Mouse (Mus musculus) lung, postnatal 25 days (tissue): Measurements from ENCODE around the gene Pla2g12b.
"Not testable (repeated sequence)": the region's sequence is repeated elsewhere in the genome, so short reads cannot be mapped to it uniquely, and the experiment has no call there.

Experiments
- DNase-seq: peaks from one replicate; pipeline ENCODE4 v3.0.0; 2022; ENCODE audit warnings: low spot score

The Pla2g12b gene

DNA sequence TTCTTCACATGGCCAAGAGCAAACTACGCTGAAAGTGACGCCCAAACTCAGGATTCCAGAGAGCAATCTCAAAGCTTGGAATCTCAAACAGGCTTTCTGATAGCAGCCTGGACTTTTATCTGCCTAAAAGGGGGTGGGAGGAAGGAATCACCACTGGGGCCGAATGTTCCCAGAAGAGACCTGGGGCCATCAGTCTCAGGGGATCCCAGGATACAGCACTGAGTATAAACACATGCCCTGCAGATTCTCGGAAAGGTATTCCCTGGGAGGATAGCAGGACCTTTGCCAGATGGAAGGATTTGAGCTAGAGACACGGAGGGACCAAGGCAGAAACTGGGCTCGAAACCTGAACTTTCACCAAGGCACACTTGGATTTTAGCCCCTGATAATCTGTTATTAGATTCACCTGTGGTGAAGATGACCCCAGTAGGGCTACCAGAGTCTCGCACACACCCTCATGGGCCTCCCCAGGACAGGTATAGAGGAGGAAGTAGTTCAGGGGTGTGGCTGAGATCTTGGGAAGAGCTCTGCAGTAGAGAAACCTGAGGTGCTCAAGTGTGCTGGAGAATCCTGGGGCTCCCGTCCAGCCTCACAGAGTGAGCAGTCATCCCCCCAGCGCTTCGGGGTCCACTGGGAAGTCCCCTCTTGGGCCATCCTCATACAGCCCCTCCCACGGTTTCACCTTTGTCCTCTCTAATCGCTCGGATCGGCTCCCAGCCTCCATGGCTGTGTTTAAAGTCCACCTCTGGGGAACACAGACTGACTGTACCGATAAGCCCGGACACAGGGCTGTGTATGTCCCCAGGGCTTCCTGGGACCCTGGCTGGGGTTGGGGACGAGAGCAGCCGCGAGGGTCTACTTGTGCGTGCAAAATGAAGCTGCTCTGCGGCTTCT is at the start of gene Pla2g12b:
Gene Pla2g12b (plus strand): TSS at position 762 of the 894 bp plus-strand sequence.
- no peak for DNase-seq

DNA sequence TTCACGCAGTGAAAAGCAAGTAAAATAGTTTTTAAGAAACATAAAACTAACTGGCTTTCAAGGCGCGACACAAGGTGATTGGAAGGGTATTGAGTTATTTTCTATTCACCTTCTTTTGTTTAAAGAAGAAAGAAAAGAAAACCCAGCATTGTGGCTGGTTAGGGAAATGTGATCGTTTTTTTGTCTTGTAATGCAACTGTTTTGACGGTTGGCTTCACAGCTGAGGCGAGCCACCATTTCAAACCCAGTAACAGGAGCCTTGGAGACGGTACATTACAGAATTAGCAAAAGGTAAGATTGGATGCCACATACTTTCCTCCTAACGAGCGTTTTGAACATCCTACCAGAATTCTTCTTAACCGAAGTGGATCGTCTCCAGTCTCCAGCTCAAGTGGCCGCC is 49.3 kb upstream of the Pla2g12b start:
- DNase-seq = no peak

DNA sequence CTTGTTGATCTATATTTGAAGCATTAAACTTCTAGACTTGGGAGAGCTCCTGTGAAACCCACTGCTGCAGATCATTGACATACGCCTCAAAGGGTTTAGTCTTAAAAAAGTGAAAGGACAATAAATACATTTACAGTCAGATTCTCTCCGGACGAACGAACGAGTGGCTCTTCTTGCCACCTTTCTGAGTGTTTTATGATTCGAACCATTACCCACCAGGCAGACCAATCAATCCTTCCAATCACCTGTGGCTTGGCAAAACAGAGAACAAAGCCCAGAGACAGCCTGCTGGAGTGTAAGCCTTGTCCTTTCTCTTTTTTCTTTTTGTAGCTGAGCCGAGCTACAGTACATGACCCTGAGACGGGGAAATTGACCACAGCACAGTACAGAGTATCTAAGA is 48.4 kb upstream of the Pla2g12b start:
- no peak for DNase-seq

DNA sequence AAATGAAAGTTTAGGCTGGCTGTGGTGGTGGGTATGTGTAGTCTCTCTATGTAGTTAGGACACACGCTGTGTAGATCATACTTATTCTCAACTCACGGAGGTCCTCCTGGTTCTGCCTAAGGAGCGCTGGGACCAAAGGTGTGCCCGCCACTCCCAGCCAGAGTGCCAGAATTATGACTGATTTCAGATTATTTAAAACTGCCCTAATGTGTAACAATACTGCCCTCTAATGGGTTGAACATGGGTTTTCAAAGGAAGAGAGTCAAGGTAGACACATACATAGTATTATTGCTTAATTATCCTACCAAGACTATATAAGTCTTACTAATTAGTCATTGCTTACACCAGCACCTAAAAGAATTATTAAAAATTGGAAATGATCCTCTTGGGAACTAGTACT is 44.7 kb upstream of the Pla2g12b start:
- no peak for DNase-seq

DNA sequence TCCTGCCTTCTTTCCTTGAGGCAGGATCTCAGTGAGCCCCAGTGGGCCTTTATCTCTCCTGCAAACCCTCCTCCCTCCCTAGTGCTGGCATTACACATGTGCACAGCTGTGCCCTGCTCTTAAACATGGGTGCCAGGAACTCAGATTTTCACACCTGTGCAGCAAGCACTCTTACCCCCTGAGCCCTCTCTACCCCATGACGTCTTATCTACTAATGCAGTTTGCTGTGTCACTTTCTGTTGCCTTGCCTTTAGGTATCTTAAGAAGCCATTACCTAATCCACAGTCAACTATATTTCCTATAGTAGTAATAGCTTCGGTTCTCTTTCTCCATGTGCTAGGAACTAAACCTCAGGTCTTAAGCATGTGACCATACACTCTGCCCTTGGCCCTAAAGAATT is 40.3 kb upstream of the Pla2g12b start:
- DNase-seq = no peak

DNA sequence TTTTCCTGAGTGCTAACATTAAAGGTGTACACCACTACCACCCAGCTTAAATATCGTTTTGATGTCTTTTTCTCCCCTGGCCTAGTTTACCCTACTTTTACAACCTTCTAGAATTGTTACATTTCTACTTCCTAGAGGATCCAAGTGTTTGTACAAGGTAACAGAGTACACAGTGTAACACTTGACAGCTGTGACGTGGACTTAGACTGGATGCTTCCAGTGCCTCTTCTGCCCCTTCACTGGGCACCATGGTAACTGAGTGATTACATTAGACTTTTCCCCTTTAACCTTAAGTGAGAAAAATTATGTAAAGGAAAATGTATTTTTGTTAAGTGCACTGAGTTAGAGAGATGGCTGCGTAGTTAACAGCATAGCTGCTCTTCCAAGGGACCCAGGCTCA is 38.9 kb upstream of the Pla2g12b start:
- DNase-seq = peak; percentile 83

DNA sequence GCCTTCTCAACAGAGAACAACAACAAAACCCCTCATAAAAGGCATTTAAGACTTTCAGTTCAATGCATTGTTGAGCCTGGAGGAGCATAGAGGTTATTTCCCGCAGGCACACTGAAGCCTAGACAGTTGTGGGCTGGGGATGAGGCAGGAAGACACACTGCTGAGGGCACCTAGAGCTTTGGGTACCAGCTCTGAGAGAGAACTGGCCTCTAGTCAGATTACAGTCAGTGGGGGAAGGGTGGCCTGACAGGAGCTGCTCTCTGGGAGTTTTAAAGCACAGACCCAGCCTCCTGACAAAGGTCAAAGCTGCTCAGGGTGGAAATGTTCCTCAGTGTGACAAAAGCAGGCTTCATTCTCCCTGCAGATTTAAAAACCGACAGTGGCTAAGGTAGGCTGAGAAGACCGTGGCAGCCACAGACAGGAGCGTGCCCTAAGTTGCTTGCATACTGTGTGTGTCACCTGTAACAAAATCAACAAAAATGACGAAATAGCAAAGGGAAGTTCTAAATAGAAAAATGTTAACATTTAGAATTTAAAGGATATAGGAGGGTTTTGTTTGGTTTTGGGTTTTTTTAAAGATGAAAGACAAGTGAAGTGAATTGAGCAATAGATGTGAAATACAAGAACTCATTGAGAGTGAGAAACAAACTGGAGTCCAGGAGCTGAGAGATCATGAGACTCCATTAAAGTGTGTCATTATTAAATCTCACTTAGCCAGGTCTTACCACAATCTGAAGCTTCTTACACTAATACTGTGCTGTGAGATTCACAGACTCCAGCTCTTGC is 37.5 kb upstream of the Pla2g12b start:
- DNase-seq = peak; percentile 39

DNA sequence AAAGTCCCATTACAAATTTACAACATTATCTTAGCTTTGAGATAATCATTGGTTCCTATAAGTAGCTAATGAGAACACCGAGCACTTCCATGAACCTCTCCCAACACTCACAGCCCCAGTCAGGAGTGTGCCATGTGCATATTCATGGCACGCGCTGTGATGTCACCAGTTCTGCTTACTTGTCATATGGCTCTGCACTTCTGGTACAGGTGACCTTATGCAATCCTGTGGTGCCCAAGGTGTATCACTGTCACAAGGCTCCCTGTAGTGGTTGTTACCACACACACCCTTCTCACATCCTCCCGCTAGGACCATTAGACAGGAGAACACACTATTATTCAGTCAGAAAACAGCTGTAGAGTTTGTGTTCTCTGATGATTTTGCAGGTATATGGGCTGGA is 36.7 kb upstream of the Pla2g12b start:
- peak; percentile 12 for DNase-seq

DNA sequence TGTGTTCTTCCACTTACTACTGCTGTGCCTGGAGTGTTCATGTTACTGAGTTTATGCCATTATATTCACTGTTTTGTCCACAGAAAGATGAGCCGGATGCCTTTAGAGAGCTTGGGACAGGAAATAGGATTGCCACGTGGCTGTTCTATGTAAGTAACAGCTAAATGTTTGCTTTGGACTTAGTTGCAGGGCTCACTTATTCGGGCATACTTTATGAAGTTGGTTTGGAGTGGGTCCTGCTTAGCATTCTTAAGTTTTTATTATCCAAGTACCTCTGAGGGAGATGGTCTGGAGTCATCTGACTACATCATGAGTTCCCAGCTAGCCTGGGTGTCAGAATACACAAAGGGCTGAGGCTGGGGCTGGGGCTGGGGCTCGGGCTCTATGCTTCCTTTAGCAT is 36.3 kb upstream of the Pla2g12b start:
- peak; percentile 56 for DNase-seq

DNA sequence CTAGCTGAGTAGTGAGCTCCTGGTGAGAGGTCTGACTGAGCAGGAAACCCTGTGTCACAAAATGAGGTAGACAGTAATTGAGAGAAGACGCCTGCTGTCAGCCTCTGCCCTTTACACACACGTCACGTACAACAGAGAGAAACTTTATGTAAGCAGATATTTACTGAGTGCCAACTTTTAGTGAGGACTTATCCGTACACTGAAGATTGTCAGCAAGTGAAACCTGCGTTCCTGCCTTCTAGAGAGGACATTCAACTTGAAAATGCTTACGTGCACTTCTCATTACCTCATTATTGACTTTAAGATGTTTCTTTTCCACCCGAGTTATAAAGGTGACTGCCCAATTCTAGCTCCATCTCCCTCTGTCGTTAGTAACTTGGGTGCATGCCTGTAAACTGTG is 34.7 kb upstream of the Pla2g12b start:
- peak; percentile 47 for DNase-seq

DNA sequence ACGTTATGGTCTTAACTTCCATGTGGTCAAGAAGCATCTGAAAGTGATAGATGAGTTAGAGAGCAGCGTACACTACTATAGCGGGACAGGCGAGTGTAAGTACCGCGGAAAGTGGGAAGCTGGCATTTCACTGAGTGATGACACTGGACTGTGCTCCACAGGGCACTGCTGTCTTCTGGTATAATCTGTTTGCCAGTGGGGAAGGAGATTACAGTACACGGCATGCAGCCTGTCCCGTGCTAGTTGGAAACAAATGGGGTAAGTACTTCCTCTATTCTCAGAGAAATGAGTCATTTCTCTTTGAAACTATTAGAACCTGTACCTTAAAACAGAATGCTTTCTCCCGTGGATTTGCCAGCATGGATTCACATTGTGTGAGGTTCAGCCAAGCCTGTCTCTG is 34.0 kb upstream of the Pla2g12b start:
- DNase-seq = no peak

DNA sequence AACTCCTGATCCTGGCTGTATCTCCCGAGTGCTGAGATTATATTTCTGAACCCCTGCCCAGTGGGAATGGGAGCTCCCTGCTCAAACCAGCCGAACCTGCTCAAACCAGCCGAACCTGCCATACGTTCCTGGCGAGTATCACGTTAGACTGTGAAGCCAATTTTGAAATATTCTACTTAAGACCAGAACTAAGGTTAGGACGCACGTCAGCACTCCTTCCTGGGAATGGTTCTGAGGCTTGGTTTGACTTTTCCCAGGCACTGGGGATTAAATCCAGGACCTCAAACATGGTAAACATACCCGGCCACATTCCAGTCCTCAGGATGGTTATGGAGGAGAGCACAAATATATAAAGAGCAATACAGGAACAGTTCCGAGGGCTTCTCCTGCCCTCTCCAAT is 25.6 kb upstream of the Pla2g12b start:
- peak; percentile 41 for DNase-seq

DNA sequence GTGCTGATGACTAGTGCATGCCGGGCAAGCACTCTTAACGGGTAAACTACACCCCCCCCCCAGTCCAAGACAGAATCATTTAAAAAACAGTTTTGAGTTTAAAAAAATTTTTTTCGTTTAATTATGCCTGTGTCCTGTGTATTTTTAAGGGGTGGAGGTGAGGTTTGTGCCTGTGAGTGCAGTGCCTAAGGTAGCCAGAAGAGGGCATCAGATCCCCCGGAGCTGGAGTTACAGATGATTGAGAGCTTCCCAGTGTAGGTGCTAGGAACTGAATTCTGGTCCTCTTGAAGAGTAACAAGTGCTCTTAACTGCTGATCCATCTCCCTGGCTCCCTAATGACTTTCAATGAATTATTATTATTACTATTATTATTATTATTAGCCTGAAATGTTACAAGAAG is 24.7 kb upstream of the Pla2g12b start:
- no peak for DNase-seq

DNA sequence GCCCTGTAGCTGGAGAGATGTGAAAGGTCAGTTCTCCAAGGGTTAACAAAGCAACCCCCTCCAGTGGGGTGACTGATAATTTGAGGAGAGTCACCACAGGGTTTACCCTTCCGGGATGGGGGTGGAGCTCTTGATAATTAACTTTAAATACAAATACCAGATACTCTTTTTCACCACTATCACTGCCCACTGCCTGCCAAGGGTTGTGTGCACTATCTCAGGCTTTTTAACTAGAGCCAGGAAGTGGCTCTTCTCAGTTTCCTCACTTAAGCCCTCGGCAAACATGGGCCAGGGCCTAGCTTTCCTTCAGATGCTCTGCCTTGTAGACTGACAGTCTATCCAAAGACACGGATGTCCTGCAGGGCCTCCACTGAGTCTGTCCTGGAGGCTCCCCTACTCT is 23.5 kb upstream of the Pla2g12b start:
- no peak for DNase-seq

DNA sequence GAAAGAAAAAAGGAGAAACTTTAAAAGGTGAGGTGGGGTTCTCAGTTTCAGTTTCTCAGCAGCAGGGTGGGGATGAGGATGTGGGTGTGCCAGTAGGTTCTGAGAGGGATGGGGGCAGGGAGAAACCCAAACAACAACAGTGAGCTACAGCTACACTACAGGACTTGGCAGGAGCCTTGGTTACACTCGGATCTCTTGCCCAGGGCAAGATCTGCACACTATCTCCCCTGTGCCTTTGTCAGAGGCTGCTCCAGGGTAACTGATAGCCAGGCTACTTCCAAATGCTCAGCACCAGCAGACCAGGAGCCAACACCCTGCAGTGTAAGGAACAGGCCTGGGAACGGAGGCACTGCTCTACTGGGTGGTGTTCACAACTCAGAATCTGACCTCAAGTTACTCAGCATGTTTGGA is 23.0 kb upstream of the Pla2g12b start:
- no peak for DNase-seq

DNA sequence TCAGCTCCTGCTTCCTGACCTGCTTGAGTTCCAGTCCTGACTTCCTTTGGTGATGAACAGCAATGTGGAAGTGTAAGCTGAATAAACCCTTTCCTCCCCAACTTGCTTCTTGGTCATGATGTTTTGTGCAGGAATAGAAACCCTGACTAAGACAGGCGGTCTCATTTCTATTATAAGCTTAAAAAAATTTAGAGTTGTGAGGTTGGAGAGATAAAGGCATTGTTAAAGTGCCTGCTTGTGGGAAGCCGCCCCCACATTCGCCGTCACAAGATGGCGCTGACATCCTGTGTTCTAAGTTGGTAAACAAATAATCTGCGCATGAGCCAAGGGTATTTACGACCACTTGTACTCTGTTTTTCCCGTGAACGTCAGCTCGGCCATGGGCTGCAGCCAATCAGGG is 21.9 kb upstream of the Pla2g12b start:
- not testable (repeated sequence) for DNase-seq

DNA sequence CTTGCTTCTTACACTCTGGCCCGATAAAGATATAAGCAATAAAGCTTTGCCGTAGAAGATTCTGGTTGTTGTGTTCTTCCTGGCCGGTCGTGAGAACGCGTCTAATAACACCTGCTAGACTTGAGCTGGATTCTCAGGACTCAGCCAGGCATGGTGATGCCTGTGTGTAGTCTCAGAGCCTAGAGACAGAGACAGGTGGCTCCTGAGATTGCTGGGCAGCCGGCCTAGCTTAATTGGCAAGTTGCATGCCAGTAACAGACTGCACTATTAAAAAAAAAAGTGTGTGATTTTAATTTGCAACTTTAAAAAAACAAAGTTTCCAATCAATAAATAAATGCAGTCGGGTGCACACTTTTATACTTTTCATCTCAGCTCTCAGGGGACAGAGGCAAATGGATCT is 16.5 kb upstream of the Pla2g12b start:
- no peak for DNase-seq

DNA sequence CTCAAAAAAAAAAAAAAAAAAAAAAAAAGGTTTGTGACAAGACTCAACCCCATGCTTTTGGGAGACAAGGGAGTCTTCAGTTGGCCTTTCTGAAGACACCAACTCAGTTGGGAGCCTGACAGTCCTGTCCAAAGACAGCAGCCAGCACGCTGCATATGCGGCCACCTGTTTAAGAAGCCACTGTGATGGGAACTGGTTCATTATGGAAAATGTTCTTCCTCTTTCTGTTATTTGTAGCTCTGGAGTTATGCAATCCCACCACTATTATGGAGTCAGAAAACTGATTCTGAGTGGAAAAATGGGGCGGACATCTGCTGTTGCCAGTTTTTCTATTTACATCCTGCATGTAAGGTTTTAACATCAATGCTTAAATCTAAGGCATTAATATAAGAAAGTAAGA is 13.8 kb upstream of the Pla2g12b start:
- DNase-seq = no peak

DNA sequence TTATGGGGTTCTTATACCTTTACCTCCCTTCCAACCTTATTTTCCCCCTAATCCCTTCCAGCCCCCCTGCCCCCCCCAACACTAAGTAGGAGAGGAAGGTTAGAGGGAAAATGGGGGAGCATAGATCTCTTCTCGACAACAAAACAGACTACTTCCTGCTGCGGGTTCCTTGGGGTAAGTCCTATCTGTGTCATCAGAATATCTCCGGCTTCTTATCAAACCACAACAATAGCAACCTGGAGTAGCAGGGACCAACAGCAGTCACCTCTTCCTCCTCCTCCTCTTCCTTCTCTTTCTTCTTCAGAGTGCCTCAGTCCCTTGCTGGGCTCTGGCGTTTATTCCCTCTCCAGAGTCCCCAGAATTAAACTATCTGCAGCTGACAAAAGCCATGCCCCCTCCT is 11.6 kb upstream of the Pla2g12b start:
- no peak for DNase-seq

DNA sequence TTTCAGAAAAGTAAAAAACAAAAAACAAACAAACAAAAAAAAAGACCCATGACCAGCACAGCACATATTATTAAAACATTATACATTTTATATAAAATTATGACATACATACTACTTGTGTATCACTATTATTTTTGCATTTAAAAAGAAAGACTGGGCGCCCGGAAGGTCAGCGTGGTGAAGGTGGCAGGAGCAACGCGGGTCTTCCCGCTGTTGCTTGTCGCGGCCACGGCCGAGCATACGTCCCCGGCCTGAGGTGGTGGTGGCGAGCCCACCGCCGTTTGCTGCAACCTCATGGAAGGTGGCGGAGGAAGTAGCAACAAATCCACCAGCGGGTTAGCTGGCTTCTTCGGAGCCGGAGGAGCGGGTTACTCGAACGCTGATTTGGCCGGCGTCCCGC is 8.0 kb upstream of the Pla2g12b start, which contains the start of gene Gm10273:
Gene Gm10273 (plus strand): TSS at position 172 of the 400 bp plus-strand sequence.
- not testable (repeated sequence) for DNase-seq

DNA sequence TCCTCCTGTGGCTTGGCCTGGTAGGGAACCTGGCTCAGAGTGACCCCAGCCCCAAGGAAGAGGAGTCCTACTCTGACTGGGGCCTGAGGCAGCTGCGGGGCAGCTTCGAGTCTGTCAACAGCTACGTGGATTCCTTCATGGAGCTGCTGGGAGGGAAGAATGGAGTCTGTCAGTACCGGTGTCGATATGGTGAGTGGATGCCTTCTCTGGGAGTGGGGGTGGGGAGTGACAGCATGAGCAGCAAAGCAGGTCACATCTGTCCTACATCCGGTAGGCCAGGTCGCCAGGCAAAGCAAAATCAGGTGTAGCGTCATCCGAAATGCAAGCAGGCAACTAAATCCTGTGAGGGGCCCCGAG is 311 bp downstream of the Pla2g12b start:
- no peak for DNase-seq

DNA sequence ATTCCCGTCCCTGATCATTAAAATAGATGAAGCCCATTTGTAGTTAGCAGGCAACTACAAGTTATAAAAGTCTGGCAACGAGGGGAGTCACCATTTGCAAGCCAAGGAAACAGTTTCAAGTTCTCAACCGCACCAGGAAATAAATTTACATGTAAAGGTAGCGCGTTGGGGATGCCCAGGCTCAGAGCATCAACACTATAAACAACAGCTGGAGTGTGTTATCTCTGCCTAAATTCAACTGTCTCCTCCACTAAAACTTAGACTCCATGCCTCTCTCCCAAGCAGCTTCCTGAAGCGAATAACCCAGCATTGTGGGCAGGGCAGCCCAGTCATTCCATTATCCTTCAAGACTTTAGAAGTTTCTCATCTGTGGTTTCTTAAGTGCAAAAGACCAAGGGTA is 5.0 kb downstream of the Pla2g12b start:
- no peak for DNase-seq

DNA sequence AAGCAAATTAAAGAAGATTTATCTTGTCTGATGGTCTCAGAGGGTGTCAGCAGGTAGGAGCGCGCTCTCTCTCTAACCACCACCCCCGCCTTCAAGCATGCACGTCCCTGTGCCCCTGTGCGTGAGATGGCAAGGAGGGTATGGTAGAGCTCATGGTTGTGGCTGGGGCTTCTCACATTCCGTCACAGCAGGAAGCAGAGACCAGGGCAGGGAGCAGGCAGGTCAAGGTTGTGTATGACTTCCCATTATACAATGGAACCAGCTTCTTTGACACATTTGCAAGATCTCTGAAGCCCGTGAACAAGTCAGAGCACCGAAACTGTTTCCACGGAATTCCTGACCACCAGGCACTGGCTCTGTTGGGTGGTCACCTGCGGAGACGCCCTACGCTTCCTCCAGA is 6.8 kb downstream of the Pla2g12b start:
- DNase-seq = no peak
